Mouse (Mus musculus) hindbrain, embryonic 14.5 days (tissue): ENCODE measurements around the gene Tnnt3. TPM values are rescaled to one million over a fixed set of nuclear protein-coding genes. Genes with fewer than 3 reads are reported as not detected.

Experiments
- ATAC-seq: fragments of 200-750 bp; cut with Nextera tagmentation; 2 replicates; pipeline ENCODE4 v1.8.0; 2017; ENCODE audit warnings: moderate number of reproducible peaks, mild to moderate bottlenecking, moderate TSS enrichment, moderate library complexity; ENCODE audit not compliant: low FRiP score
- DNase-seq: peaks from one replicate; pipeline ENCODE4 v3.0.0-alpha.2; 2015; ENCODE audit warnings: low spot score
- H3K27ac ChIP-seq: fragments of 300-500 bp; sonication (generic); 2 replicates; pipeline ENCODE4 v1.5.1; 2014; ENCODE audit warnings: mild to moderate bottlenecking, moderate library complexity
- H3K27me3 ChIP-seq: fragments of 300-500 bp; sonication (generic); 2 replicates; pipeline ENCODE4 v1.6.1; 2014; ENCODE audit warnings: mild to moderate bottlenecking, low read length, mixed read lengths; ENCODE audit not compliant: control insufficient read depth, insufficient read depth
- H3K36me3 ChIP-seq: fragments of 300-500 bp; sonication (generic); replicated peaks from 2 replicates; pipeline ENCODE4 v1.6.1; 2014; ENCODE audit not compliant: control insufficient read depth, insufficient read depth
- H3K4me1 ChIP-seq: fragments of 300-500 bp; sonication (generic); replicated peaks from 2 replicates; pipeline ENCODE4 v1.6.1; 2014; ENCODE audit warnings: antibody characterized with exemption, low read length, mixed read lengths; ENCODE audit not compliant: control insufficient read depth, insufficient read depth
- H3K4me2 ChIP-seq: fragments of 300-500 bp; sonication (generic); replicated peaks from 2 replicates; pipeline ENCODE4 v1.6.1; 2014; ENCODE audit warnings: mild to moderate bottlenecking, moderate library complexity
- H3K4me3 ChIP-seq: fragments of 300-500 bp; sonication (generic); replicated peaks from 2 replicates; pipeline ENCODE4 v1.5.1; 2014; ENCODE audit warnings: mild to moderate bottlenecking, low read length
- H3K9ac ChIP-seq: fragments of 300-500 bp; sonication (generic); 2 replicates; pipeline ENCODE4 v1.6.1; 2014
- H3K9me3 ChIP-seq: fragments of 300-500 bp; sonication (generic); 2 replicates; pipeline ENCODE4 v1.6.1; 2016; ENCODE audit warnings: low read length; ENCODE audit not compliant: control insufficient read depth
- WGBS: fragments of 180-500 bp; shearing (Covaris S2); extraction: QIAGEN DNeasy Blood & Tissue Kit; methylation state at CpG from one replicate; pipeline ENCODE4 v1.1.7; 2014; 5-methylcytosine and 5-hydroxymethylcytosine counted together
- polyA plus RNA-seq: library from polyadenylated mRNA; unstranded; fragments of >200 nt; fragmentation: Nextera tagmentation; extraction: Ambion mirVana; gene quantifications from 2 replicates; pipeline ENCODE4 v1.2.1, GENCODE M21; 2014

The Tnnt3 gene
- polyA plus RNA-seq, 1 experiment from 2014 or later = 1.6 TPM

GRCm38 (mm10) chr7:142473476-142473875 lies 25.2 kb upstream of the Tnnt3 start:
- Histone ChIP-seq H3K4me1 (peaks cover 11% of the 10 kb centered on the region), H3K9ac (no peak overlapping the region), H3K4me3 (no peak overlapping the region), H3K36me3 (no peaks in the 10 kb centered on the region), H3K27ac (no peak overlapping the region), H3K9me3 (no peaks in the 10 kb centered on the region), H3K27me3 (no peaks in the 10 kb centered on the region), H3K4me2 (no peak overlapping the region)
- 96% methylated on average over 2 of the region's 2 CpGs for WGBS
- DNase-seq (no peak), ATAC-seq (no peak)

DNA sequence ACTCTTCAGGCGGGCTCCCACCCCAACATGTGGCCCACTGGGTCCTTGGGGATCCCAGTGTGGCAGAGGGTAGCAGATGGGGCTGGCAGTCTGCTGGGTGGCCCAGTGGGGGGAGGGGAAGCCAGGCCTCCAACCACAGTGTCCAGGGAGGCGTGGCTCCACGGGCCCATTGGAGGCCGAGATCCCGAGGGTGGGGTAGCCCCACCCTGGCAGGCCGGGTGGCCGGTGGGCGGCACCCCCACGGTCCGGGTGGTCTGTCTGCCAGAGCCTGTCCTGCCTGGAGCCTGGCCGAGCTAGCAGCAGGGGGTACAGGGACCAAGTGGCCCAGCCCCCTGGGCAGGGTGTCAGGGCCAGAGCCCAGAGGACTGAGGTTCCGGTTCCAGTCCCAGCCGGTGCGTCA lies 23.8 kb upstream of the Tnnt3 start:
- Histone ChIP-seq H3K4me3 (no peak overlapping the region), H3K27me3 (no peaks in the 10 kb centered on the region), H3K9me3 (no peaks in the 10 kb centered on the region), H3K4me1 (peaks cover 11% of the 10 kb centered on the region), H3K9ac (no peak overlapping the region), H3K4me2 (no peak overlapping the region), H3K36me3 (no peaks in the 10 kb centered on the region), H3K27ac (no peak overlapping the region)
- DNase-seq (no peak), ATAC-seq (no peak)
- 70% methylated on average over 14 of the region's 14 CpGs for WGBS

DNA sequence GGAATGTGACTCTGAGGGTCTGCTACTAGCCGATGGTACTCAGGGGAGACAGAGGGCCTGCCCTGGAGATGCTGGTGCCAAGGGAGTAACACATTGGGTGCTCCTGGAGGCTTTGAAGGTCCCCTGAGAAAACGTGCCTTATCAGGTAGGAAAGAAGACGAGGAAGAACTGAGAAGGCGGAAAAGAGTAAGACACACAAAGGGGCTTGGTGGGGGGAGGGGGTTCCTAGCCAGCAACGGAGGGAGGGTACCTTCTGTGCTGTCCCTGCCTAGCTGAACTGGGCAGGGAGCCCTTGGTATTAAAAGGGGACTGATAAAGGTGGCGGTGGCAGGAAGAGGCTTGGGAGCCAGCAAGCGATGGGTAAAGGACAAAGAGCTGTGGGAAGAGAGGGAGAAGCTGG lies 23.0 kb upstream of the Tnnt3 start:
- 64% methylated on average over 7 of the region's 7 CpGs for WGBS
- Histone ChIP-seq H3K9ac (no peak overlapping the region), H3K4me2 (no peak overlapping the region), H3K36me3 (no peaks in the 10 kb centered on the region), H3K4me3 (no peak overlapping the region), H3K27me3 (no peaks in the 10 kb centered on the region), H3K4me1 (peaks cover 11% of the 10 kb centered on the region), H3K27ac (no peak overlapping the region), H3K9me3 (no peaks in the 10 kb centered on the region)
- DNase-seq = no peak
- ATAC-seq = no peak

- Histone ChIP-seq H3K4me1 (0 out of 2 replicates have a peak, but pooled peaks cover 5% of the 10 kb centered on the region), H3K36me3 (no peaks in the 10 kb centered on the region), H3K4me2 (no peak overlapping the region), H3K9me3 (no peaks in the 10 kb centered on the region), H3K4me3 (no peak overlapping the region), H3K27me3 (no peaks in the 10 kb centered on the region), H3K9ac (no peak overlapping the region), H3K27ac (no peak overlapping the region)
- ATAC-seq = no peak
- DNase-seq = no peak
- 85% methylated on average over 5 of the region's 5 CpGs for WGBS
Measured at GRCm38 (mm10) chr7:142476271-142476670, 22.4 kb upstream of the Tnnt3 start.

DNA sequence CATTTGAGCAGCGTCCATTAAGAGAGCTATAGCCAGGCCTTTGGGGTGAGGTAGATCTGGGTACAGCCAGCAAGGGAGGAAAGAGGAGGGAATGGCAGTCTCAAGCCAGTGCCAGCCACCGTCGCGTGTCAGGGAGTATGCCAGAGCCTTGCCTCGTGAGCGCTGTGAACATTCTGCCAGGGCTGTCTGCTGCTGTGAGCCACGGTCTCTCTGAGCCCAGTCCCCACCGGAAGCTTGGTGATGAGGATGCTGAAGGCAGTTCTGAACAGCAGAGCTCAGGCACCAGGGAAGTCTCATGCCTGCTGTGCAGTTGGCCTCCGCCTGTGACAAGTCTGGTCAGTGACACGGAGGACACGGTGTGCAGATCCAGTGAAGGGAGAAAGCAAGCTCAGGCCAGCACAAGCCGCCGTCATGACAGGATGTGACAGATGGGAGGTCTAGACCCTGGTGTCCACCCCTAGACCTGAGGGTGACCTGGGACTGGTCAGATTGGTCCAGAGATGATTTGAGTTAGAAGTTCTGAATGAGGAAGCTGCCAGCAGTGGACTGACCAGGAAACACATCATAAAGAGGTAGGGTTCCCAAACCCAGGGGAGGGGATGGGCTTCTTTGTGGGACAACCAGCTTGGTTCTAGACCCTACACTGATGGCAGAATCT lies 21.7 kb upstream of the Tnnt3 start:
- H3K27ac ChIP-seq = no peak overlapping the region
- ATAC-seq (no peak), DNase-seq (no peak)
- H3K4me2 ChIP-seq = no peak overlapping the region
- no peaks in the 10 kb centered on the region for H3K27me3 ChIP-seq
- 79% methylated on average over 13 of the region's 13 CpGs for WGBS
- peaks cover 6% of the 10 kb centered on the region for H3K4me1 ChIP-seq
- H3K4me3 ChIP-seq = no peak overlapping the region
- H3K36me3 ChIP-seq = no peaks in the 10 kb centered on the region
- no peaks in the 10 kb centered on the region for H3K9me3 ChIP-seq
- H3K9ac ChIP-seq = no peak overlapping the region

DNA sequence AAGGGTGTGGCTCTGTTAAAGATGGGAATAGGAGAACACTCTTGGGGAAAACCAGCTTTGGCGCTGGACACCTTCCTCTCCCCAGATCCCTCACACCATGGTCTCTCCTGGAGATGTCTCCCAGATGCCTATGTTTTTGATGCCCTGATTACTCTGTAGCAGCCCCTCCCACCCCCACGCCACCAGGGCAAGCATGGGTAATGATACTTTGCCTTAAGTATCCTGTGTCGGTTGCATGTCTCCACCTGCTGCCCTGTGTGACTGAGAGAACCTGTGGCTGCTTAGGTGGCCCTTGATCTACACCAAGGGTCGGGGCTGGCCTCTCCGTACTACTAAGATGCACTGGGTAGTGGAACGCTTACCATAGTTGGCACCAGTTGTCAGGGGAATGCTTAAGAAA lies 20.6 kb upstream of the Tnnt3 start:
- H3K36me3 ChIP-seq = no peaks in the 10 kb centered on the region
- 91% methylated on average over 6 of the region's 6 CpGs for WGBS
- no peak overlapping the region for H3K4me3 ChIP-seq
- H3K4me2 ChIP-seq = no peak overlapping the region
- no peaks in the 10 kb centered on the region for H3K9me3 ChIP-seq
- ATAC-seq (no peak), DNase-seq (no peak)
- no peak overlapping the region for H3K27ac ChIP-seq
- peaks cover 14% of the 10 kb centered on the region for H3K4me1 ChIP-seq
- H3K9ac ChIP-seq = no peak overlapping the region
- no peaks in the 10 kb centered on the region for H3K27me3 ChIP-seq

- H3K9ac ChIP-seq = no peak overlapping the region
- H3K27me3 ChIP-seq = no peaks in the 10 kb centered on the region
- no peak overlapping the region for H3K4me2 ChIP-seq
- peaks cover 14% of the 10 kb centered on the region for H3K4me1 ChIP-seq
- no peaks in the 10 kb centered on the region for H3K9me3 ChIP-seq
- WGBS = 45% methylated on average over 2 of the region's 2 CpGs
- H3K36me3 ChIP-seq = no peaks in the 10 kb centered on the region
- H3K27ac ChIP-seq = no peak overlapping the region
- DNase-seq = no peak
- H3K4me3 ChIP-seq = no peak overlapping the region
- ATAC-seq = no peak
Measured at GRCm38 (mm10) chr7:142478574-142478973, 20.1 kb upstream of the Tnnt3 start.

GRCm38 (mm10) chr7:142479307-142479706 lies 19.3 kb upstream of the Tnnt3 start:
- H3K36me3 ChIP-seq = no peaks in the 10 kb centered on the region
- DNase-seq (no peak), ATAC-seq (no peak)
- no peaks in the 10 kb centered on the region for H3K27me3 ChIP-seq
- H3K9ac ChIP-seq = no peak overlapping the region
- no peak overlapping the region for H3K4me2 ChIP-seq
- H3K4me1 ChIP-seq = peaks cover 14% of the 10 kb centered on the region
- H3K27ac ChIP-seq = no peak overlapping the region
- H3K4me3 ChIP-seq = no peak overlapping the region
- H3K9me3 ChIP-seq = no peaks in the 10 kb centered on the region

GRCm38 (mm10) chr7:142479886-142480285 lies 18.8 kb upstream of the Tnnt3 start:
- DNase-seq = no peak
- no peak for ATAC-seq
- peaks cover 14% of the 10 kb centered on the region for H3K4me1 ChIP-seq

DNA sequence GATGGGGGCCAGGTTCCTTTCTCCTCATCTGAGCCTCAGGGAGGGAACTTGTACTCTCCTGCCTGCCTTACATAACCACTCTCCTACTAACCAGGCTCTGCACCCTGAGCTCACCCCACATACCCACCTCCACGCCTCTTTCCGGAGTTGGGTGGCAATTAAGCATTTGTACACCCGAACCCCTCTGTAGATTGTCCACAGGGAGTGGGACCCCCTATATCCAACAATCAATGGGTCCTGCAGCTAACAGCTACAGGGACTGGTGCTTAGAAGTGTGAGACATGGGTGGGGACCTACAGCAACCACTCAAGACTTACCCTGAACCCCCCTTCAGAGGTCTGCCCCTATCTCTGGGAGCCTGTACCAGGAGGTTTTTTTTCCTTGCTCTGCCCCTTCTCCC lies 18.0 kb upstream of the Tnnt3 start:
- DNase-seq (no peak), ATAC-seq (no peak)
- 99% methylated on average over 3 of the region's 3 CpGs for WGBS
- Histone ChIP-seq H3K4me3 (no peak overlapping the region), H3K27ac (no peak overlapping the region), H3K36me3 (no peaks in the 10 kb centered on the region), H3K9me3 (no peaks in the 10 kb centered on the region), H3K4me2 (no peak overlapping the region), H3K4me1 (peaks cover 14% of the 10 kb centered on the region), H3K9ac (no peak overlapping the region), H3K27me3 (no peaks in the 10 kb centered on the region)

More at GRCm38 (mm10) chr7:142479886-142480285, 18.8 kb upstream of the Tnnt3 start:
- Histone ChIP-seq H3K27me3 (no peaks in the 10 kb centered on the region), H3K9ac (no peak overlapping the region), H3K27ac (no peak overlapping the region), H3K4me3 (no peak overlapping the region), H3K36me3 (no peaks in the 10 kb centered on the region), H3K4me2 (no peak overlapping the region), H3K9me3 (no peaks in the 10 kb centered on the region)
- WGBS = 95% methylated on average over 3 of the region's 3 CpGs
